Mouse (Mus musculus) cerebral cortex, adult 2 months (tissue): ENCODE results near the gene Barhl1.

Source experiments
- WGBS: fragments of 180-500 bp; shearing (Covaris S2); methylation state at CpG from one replicate; pipeline ENCODE4 v1.1.7; 2018; 5-methylcytosine and 5-hydroxymethylcytosine counted together

The Barhl1 gene

GRCm38 (mm10) chr2:28911331-28912038 lies 5.0 kb downstream of the Barhl1 start:
- 12% methylated on average over 44 of the region's 44 CpGs for WGBS

DNA sequence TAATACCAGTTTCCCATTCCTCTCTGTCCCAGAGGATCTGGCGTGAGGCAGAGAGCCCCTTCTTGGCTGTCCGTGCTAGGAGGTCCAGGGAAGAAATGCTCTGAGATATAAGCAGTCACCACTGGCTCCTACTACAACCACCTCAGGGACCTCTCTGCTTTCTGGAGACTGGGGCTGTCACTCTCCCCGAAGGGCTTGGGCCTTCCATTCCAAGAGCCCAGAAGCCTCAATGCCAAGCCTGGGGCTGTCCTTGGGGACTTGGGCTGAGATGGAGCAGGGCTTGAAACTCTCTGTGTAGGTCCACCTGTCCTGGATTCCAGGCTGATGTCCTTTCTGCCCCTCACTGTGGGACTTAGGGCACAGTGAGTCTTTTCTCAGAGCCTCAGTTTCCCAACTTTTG lies 5.6 kb downstream of the Barhl1 start:
- 47% methylated on average over 3 of the region's 3 CpGs for WGBS

DNA sequence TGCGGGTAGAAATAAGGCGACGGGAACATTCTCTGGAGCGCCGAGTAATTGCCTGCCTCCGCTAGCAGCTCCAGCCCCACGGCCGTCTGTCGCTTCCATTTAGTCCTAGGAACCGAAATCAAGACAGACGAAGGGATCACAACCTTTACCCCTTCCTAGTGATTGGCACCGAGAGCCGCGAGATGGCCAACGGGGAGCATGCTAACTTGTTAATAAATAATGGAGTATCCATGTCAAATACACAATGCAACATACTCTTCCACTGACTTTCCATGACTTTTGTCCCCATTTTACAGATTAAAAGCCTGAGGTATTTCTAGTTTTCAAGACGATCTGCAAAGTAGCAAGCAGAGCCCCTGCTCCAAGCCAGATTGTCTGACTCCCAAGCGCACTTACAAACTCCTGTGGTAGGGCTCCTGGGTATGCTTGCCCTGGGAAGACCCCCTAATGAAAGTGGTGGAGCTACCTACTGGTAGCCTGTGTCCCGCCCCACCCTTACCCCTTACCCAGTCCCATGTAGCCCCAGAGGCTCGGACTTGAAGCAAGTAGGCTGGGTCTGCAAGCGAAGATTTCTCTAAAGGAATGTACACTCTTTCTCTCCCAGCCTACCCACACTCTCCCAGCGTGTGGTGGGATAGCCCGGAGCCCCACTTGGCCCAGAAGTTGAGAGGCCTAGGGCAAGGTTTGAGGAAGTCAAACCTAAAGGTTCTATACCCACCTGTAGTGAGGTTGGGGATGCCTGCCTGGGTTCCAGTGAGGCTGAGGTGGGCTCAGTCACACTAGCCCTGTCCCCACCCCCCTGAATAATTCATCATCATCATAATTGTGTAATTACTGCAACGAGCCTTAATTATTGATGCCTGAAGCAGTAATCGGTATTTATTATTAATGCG lies 6.4 kb downstream of the Barhl1 start:
- WGBS, result 22% methylated on average over 25 of the region's 25 CpGs

DNA sequence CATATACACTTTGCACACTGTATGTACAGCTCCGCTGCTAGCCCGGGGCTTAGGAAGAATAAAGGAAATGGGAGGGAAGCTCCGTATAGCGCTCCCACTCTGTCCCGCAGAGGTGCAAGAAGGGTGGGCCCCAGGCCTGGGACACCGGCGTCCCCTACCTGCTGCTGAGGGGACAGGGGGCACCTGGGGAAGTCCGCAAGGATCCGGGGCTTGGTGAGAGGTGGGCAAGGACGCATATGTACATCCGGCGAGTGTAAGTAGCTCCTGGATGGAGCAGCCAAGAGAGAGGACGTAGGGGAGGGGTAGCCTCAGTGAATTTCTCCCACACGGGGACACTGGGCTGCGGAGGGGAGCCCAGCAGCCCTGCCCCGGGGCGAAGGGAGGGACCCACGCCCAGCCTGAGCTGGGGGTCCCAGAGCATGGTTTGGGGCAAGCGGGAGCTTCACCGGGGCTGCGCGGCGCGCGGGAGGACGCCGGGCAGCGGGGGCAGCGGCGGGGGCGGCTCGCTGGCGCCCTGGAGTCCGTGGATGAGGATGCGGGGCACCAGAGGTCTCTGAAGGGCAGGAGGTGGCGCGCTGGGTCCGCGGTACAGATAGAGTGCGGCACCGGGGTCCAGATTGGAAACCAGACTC lies 7.2 kb downstream of the Barhl1 start:
- 4% methylated on average over 40 of the region's 41 CpGs for WGBS

GRCm38 (mm10) chr2:28908389-28909153 lies 7.9 kb downstream of the Barhl1 start:
- WGBS, result 8% methylated on average over 39 of the region's 39 CpGs

- 39% methylated on average over 10 of the region's 10 CpGs for WGBS
Observed at GRCm38 (mm10) chr2:28907691-28908388, 8.6 kb downstream of the Barhl1 start.

- 71% methylated on average over 4 of the region's 4 CpGs for WGBS
Observed at GRCm38 (mm10) chr2:28905561-28905960, 10.9 kb downstream of the Barhl1 start.

GRCm38 (mm10) chr2:28904786-28905185 lies 11.7 kb downstream of the Barhl1 start:
- WGBS, result 91% methylated on average over 9 of the region's 9 CpGs

- 95% methylated on average over 5 of the region's 5 CpGs for WGBS
Observed at GRCm38 (mm10) chr2:28903871-28904270, 12.6 kb downstream of the Barhl1 start.

- 91% methylated on average over 8 of the region's 8 CpGs for WGBS
Observed at GRCm38 (mm10) chr2:28902291-28902690, 14.2 kb downstream of the Barhl1 start.

DNA sequence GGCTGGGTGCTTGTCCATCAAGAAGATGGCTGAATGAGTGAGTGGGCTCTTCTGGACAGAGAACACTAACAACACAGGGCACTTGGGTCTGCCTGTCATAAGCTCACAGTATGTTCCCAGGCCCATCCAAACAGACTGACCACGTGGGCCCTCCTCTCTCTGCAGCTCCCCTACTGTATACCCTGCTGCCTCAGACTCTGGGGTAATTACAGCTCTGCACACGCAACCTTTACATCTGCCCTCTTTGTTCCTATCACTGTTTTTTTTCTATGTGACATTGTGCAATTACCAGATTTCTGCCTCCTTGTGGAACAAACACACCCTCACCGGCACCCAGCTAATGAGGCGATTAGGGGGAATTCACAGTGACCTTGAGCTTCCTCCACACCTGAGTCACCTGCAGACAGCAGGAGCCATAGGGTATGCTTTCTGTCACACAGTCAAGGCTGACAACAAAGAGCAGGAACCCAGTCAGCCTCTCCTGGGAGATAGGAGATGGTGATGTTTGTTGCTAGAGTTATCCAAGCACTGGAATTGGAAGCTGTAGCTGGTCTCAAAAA lies 19.0 kb downstream of the Barhl1 start:
- 88% methylated on average over 4 of the region's 4 CpGs for WGBS

- 89% methylated on average over 7 of the region's 7 CpGs for WGBS
Observed at GRCm38 (mm10) chr2:28895876-28896275, 20.6 kb downstream of the Barhl1 start.

GRCm38 (mm10) chr2:28893526-28893925 lies 22.9 kb downstream of the Barhl1 start:
- 88% methylated on average over 6 of the region's 6 CpGs for WGBS

GRCm38 (mm10) chr2:28892796-28893195 lies 23.7 kb downstream of the Barhl1 start:
- WGBS, result 49% methylated on average over 1 of the region's 1 CpGs

GRCm38 (mm10) chr2:28884914-28885313 lies 31.6 kb downstream of the Barhl1 start:
- WGBS, result 91% methylated on average over 4 of the region's 4 CpGs

- WGBS, result 79% methylated on average over 6 of the region's 6 CpGs
Observed at GRCm38 (mm10) chr2:28882826-28883485, 33.5 kb downstream of the Barhl1 start.

- 82% methylated on average over 3 of the region's 3 CpGs for WGBS
Observed at GRCm38 (mm10) chr2:28882047-28882446, 34.4 kb downstream of the Barhl1 start.

DNA sequence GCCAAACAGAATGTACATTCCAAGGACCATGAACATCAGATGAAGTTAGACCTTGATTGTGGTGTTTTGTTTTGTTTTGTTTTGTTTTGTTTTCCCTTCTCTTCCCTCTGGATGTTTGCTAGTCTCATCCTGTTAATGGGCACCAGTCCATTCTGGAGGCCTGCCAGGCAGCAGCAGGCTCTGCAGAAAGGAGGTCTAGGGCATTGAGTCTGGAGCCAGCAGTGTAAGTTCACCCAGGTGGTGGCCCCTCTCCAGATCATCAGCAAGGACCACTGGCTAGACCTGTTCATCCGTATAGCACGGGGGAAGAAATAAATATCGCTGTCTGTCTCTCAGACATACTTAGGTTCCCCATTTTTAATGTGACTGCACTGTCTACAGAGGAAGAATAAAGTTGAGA lies 35.2 kb downstream of the Barhl1 start:
- WGBS, result 90% methylated on average over 3 of the region's 3 CpGs

GRCm38 (mm10) chr2:28875554-28875953 lies 40.9 kb downstream of the Barhl1 start:
- WGBS, result 72% methylated on average over 11 of the region's 11 CpGs

DNA sequence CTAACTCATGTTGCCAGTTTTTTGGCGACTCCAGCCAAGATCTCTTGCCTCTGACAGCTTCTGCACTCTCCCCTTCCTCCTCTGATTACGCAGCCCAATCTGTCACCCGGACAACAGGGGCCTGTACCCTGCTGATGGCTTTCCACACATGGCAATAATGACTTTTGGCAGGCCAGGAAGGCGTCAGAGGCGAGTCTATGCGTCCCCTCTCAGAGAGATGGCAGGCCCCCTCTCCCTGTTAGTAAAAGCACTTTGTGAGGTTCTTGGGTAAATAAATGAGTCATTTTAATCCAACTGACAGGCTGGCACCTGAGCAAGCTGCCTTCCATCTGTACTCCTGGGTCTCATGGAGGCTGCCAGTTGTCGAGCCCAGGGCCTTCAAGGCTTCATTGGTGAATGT lies 49.0 kb downstream of the Barhl1 start:
- 67% methylated on average over 7 of the region's 7 CpGs for WGBS
